Mouse (Mus musculus) urinary bladder, adult 2 months (tissue): ENCODE measurements at regions not wholly inside any gene's neighbourhood (a gene's known extent, or its start where the extent isn't known, plus 50 kb on each side); places are given as distances from the start of the nearest gene placed in this dataset.
"Not testable (repeated sequence)": the region's sequence is repeated elsewhere in the genome, so short reads cannot be mapped to it uniquely, and the experiment has no call there.

ENCODE experiments used
- DNase-seq: peaks from one replicate; pipeline ENCODE4 v3.0.0; 2022; ENCODE audit warnings: low spot score

- no peak for DNase-seq
Measured at GRCm38 (mm10) chr10:37873925-37874324, 735.2 kb upstream of the Marcks start.

DNA sequence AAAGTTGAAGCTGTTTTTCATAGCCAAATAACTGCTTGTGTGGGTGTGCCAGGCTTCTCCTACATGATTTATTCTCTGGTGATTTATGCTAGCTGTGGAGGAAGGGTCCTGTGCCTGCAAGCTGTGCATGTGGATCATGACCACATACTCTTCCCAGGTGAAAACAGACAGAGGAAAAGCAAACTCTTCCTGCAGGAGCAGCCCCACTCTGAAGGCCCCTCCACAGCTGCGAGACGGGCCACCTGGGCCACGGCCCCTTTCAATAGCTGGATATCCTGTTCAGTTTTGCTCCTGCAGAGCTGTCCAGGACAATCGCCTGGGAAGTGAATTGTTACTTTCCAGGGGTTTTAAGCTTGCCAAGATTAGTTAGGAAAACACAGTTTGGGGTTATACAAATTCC, 722.3 kb upstream of the Marcks start:
- no peak for DNase-seq

DNA sequence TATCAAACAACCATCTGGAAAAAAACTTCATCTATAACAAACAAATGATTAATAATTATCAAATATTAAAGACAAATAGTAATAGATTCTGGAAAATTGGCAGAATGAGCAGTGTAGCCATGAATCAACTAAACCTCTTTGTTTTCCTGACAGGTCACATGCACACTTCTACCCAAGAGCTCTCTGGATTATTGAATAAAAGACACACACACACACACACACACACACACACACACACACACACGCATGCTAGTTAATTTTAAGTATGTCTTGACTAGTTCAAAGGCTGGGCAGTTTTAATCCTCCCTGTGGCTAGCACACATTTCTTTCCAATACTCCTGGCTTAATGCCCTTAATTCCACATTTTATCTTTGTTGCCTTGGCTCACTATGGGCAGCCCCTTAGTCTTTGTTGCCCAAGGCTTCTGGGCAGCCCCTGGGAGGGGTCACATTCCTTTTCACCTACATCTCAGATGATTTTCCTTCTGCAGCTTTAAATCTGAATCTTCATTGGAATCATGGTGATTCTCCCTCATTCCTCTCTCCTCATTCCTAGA, 710.6 kb upstream of the Marcks start:
- DNase-seq = no peak

DNA sequence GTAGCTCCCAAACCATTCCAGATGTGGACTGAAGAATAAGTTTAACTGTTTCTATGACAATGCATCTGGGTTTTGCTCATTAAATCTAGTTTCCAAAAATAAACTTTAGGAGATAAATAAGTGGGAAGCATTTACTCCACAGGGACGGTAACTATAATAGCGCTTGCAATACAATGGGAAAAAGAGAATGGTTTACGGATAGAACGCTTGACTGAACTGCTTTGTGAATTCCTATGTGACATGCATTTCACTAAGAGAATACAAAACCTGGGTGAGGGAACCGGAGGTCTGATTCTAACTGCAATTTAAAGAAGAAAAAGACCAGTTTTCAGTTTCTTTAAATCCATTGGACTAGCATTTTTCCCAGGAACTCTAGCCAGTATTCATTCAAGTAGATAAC, 704.1 kb upstream of the Marcks start:
- DNase-seq = no peak

GRCm38 (mm10) chr10:37841842-37842241, 703.1 kb upstream of the Marcks start:
- DNase-seq = no peak

DNA sequence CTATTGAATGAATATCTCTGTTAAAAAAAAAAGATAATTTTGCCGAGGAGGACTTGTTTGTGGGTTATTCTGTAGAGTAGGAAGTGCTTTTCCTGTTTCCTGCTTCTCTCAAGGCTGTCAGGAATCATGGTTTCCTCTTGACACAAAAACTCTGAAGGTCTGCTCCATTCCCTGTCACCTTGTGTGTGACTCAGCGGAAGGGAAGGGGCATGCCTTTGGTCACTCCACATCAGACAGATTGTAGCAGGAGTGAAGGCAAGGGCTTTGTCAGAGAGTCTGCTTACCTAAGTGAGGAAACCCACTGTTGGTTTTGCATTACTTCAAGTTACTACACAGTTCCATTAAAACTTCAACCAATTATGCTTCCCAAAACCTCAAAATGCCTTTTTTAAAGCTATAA, 699.0 kb upstream of the Marcks start:
- no peak for DNase-seq

- no peak for DNase-seq
Measured at GRCm38 (mm10) chr10:37813026-37813425, 674.3 kb upstream of the Marcks start.

GRCm38 (mm10) chr10:37812405-37812851, 673.7 kb upstream of the Marcks start:
- no peak for DNase-seq

DNA sequence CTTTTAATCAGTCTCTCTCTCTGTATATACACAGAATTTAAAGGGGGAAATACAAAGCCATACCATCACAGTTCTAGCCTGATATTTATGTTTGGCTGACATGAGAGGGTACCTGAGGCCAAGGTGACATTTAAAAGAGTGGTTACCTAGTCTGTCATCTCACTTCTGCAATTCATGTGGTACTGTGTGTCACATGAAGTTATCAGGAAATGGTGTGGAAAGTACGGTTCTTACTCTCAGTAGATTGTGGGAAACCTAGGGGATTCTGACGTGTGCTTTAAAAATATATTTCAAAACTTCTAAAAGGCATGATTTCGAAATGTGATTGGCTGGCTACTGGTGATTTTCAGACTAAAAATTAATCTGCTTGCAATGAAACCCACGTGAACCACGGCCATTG, 673.1 kb upstream of the Marcks start:
- DNase-seq = no peak

DNA sequence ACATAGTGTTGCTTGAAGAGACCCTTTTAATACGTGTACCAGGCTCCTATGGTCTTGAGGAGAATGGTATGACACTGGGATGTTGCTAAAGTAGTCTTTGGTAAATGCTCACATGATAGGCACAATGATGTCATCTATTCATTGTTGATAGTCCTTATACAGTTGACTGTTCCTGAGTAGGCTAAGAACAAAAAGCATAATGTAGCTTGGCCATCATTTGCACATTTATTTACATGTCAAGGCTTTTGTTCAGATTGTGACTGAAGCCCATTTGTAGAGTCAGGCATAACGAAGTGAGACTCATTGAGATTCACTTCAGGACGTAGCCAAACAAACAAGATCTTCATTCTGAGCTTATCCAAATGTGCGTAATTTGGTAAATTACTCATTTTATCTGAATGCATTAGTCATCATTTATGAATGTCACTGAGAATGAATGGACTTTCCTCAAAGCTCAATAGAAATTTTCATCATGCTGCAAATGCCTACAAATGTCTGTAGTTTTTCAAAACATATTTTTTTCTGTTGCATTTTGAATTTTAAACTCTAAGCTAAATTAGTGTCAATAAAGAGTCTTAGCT, 664.6 kb upstream of the Marcks start:
- DNase-seq = no peak

DNA sequence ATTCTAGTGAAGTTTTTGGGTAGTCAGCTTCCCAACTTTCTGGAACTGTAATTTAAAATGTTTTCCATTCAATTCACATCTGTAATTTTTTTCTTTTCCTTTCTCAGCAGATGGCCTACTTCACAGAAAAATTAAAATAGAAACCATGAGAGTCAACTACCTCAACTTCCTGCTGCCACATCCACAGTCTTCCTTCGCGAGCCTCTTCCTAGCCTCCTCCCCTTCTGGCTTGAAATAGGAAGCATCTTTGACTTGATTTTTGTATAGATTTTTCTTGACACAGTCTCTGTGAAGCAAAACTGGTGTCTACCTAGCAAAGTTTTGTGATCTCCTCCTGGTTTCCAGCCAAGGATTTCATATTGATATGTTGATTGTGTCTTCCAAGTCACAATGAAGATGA, 660.7 kb upstream of the Marcks start:
- no peak for DNase-seq

DNA sequence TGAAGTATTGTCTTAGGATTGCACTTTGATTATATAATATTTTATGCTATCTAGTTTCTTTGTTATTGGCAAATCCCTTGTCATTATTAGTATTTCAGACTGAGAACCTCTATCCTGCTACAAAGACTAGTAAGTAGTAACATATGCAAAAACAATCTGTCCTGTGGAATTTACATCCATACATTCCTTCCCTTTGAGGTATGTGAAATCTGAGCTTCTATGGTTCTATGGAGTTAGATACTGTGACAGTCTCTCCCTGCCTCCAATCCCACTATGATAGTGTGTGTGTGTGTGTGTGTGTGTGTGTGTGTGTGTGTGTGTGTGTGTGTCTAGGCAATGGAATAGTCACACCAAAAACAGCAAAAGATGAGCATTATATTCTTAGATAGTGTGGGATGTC, 659.6 kb upstream of the Marcks start:
- no peak for DNase-seq

DNA sequence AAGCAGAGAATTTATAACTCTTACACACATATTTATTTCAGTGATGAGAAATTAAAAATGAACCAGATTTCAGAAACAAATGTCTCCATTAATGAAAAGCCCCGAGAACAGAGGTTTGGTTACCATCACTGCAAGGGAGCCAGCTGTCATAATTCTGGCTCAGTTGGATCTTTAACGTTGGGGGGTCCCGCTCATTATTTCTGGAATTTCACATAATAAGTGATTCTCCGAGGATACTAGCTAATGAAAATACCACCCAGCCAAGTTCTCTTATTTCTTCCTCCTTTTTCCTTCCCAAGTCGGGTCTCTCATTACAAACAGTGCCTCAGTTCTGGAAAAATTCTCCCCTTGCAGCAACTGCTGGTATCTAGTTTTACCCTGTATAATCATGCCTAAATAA, 659.0 kb upstream of the Marcks start:
- no peak for DNase-seq

DNA sequence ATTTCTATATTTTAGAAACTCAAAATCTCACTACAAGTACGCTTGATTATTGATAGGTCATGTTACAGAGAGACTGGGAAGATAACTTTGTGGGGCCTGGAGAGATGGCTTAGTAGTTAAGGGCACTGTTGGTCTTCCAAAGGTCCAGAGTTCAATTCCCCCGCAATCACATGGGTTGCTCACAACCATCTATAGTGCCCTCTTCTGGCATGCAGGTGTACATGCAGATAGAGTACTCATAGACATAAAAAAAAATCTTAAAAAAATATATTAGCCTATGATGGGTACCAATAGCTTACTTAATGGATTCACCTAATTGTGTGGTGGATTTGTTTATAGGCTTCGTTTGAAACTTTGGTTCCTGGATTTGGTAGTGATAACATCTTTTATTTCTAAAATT, 654.2 kb upstream of the Marcks start:
- DNase-seq = no peak

DNA sequence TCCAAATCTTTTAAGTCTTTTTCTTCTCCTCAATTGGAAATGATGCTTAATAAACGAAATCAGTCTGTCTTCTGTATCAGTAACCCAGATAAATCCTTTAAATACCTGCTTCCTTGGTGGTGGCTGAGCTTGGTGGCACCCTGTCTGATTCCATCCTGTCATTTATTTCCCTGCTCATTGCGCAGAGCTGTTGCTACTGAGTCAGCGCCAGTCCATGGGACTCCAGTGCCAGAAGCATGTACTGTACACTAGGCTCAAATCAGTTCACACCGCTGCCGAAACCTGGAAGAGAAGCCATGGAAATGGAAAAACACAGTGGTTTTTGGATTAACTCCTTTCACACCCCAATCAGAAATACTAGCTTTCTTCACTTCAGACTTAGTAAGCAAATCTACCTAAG, 649.3 kb upstream of the Marcks start:
- DNase-seq = no peak

- DNase-seq = no peak
Measured at GRCm38 (mm10) chr10:37779383-37780302, 640.9 kb upstream of the Marcks start.

DNA sequence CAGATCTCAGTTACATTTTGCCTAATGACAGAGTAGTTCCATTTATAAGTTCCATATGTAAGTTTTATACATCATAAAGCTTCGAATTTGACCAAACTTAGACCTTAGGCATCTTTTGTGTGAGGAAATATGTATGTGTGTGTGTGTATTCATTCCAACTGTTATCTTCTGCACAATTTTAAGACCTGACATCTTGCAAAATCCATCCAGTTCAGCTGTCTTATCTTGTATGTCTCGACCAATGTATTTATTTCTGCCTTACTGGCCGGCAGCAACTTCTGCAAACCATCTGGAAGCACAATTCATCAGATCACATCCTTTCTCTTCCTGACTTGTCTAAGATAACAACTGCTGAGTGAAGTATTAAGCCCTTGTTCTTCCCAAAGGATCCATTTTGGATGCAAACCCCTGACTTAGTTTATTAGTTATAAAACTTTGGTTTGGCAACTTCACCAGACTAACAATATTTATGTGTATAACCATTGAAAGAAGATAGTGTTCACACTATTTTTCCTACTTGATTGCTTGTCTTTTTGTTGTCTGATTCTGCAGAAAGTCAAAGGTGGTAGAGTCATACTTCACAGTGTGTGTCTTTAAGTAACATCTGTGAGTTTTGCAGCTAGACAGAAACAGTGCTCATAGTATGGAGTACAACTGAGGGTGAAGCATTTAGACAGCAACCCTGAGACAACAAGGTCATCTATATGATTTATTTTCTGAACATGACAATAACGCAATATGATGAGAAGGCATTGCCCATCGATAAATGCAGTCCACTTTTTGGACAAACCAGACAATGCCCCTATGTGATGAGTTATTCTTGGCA, 622.0 kb upstream of the Marcks start:
- no peak for DNase-seq

DNA sequence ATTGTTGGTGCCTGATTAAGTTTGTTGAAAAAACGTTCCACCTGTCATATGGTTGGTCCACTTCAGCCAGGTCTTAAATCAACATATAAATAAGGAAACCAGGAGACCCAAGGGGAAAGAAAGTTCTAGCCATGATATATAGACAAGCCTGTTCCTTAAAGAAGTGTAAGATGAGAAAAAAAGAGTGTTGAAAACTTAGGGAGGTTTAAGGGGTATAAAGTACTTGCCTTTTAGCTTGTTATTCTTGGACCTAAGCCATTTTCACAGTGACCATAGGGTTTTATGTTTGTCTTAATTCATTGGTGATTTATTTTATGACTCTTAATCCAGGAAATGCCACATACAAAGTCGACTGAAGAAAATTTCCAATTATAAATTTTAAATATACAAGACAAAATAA, 602.9 kb upstream of the Marcks start:
- no peak for DNase-seq

DNA sequence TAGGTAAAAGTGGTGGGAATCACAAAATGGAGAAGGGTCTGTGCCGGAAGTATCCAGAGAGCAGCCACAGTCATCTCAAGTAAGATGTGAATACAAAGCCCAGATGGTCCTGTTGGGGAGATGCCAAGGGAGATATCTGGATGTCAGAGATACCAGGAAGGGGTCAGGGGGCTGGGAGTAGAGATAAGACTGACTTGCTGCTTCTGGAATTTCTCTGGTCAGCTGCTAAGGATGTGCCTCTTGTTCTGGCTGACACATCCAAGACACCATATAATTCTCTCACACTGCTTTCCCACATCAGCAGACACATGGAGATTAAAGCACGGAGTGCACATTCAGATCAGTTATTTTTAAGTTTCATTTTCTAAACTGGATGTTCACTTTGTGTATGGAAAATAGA, 600.3 kb upstream of the Marcks start:
- no peak for DNase-seq

- DNase-seq = no peak
Measured at GRCm38 (mm10) chr10:37725609-37726008, 586.9 kb upstream of the Marcks start.

DNA sequence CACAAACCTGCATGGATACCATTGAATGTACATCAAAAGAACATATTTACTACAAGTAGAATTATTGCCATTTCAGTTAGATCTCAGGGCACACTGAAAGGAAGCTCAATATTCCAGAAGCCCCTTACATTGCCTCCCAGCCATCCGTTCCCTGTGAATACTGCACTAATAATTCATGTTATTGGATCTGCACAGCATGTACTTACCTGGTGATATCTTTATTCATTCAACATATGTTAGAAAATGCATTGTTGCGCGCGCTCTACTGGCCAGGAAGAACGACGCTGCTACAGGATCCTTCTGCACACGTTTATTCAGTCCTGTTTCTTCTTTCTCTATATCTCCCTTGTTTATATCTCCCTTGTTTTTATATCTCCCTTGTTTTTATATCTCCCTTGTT, 586.3 kb upstream of the Marcks start:
- not testable (repeated sequence) for DNase-seq

GRCm38 (mm10) chr10:37720748-37721147, 582.0 kb upstream of the Marcks start:
- no peak for DNase-seq
